Mouse (Mus musculus) ES-E14 (cell line): ENCODE data around the gene Best1. TPM values are rescaled to one million over a fixed set of nuclear protein-coding genes. Genes with fewer than 3 reads are reported as not detected.

Source experiments
- DNase-seq: peaks from one replicate; pipeline ENCODE4 v3.0.0-alpha.2; 2013; ENCODE audit warnings: low read depth, low spot score
- H3K27ac ChIP-seq: 2 replicates; pipeline ENCODE4 v1.5.1; 2012; ENCODE audit warnings: low read depth, mild to moderate bottlenecking, low read length, moderate library complexity, mixed read lengths; ENCODE audit not compliant: poor library complexity, insufficient read depth, severe bottlenecking
- H3K36me3 ChIP-seq: 2 replicates; pipeline ENCODE4 v1.6.1; 2012; ENCODE audit warnings: mild to moderate bottlenecking, low read length, moderate library complexity, mixed read lengths; ENCODE audit not compliant: control insufficient read depth, poor library complexity, insufficient read depth, severe bottlenecking
- H3K4me1 ChIP-seq, 2 experiments: fragments of 150-350 bp in 1 of 2; sonication (generic) in 1 of 2; 2 replicates each; pipeline ENCODE4 v1.6.1; 2012; ENCODE audit warnings: low read length in 2 of 2, mild to moderate bottlenecking in 1 of 2, mixed read lengths in 1 of 2; ENCODE audit not compliant: control insufficient read depth in 2 of 2, insufficient read depth in 2 of 2, poor library complexity in 1 of 2
- H3K4me3 ChIP-seq, 2 experiments: fragments of 150-350 bp in 1 of 2; sonication (generic) in 1 of 2; 2 replicates each; pipeline ENCODE4 v1.5.1; 2012; ENCODE audit warnings: low read length in 2 of 2, low read depth in 1 of 2, mild to moderate bottlenecking in 1 of 2, mixed read lengths in 1 of 2; ENCODE audit not compliant: insufficient read depth in 1 of 2, poor library complexity in 1 of 2, severe bottlenecking in 1 of 2
- H3K9ac ChIP-seq: 2 replicates; pipeline ENCODE4 v1.6.1; 2012; ENCODE audit warnings: low read depth, mild to moderate bottlenecking, low read length, mixed read lengths; ENCODE audit not compliant: poor library complexity, insufficient read depth, severe bottlenecking
- H3K9me3 ChIP-seq: fragments of 150-350 bp; sonication (generic); 2 replicates; pipeline ENCODE4 v1.6.1; 2012; ENCODE audit warnings: low read depth, mild to moderate bottlenecking, low read length; ENCODE audit not compliant: control insufficient read depth, insufficient read depth
- CHD2 ChIP-seq: IDR thresholded peaks from 2 replicates; pipeline ENCODE4 v1.6.1; 2014; ENCODE audit warnings: mild to moderate bottlenecking, low read depth, low read length, inconsistent platforms
- HCFC1 ChIP-seq: IDR thresholded peaks from 2 replicates; pipeline ENCODE4 v1.6.1; 2012; ENCODE audit warnings: low read length, inconsistent platforms, borderline replicate concordance; ENCODE audit not compliant: insufficient read depth
- MAFK ChIP-seq: IDR thresholded peaks from 2 replicates; pipeline ENCODE4 v1.6.1; 2014; ENCODE audit warnings: mild to moderate bottlenecking, low read depth, low read length, inconsistent platforms; ENCODE audit not compliant: insufficient read depth
- ZC3H11A ChIP-seq: IDR thresholded peaks from 2 replicates; pipeline ENCODE4 v1.6.1; 2012; ENCODE audit warnings: low read depth, mild to moderate bottlenecking, inconsistent platforms, low read length, borderline replicate concordance
- ZNF384 ChIP-seq: IDR thresholded peaks from 2 replicates; pipeline ENCODE4 v1.6.1; 2012; ENCODE audit warnings: low read depth, low read length, inconsistent platforms
- in situ Hi-C, 2 experiments: fragments of 600-800 bp; cut with MboI; formaldehyde crosslinking; loops; one replicate each; pipeline ENCODE4 v1.15.1; 2025; ENCODE audit warnings: low sequenced_read_pairs in 2 of 2, inconsistent platforms in 1 of 2; ENCODE audit not compliant: unreplicated experiment in 2 of 2
- total RNA-seq: library from RNA; depleted of rRNA; stranded (reverse); fragments of 300-350 nt; gene quantifications from 2 replicates; pipeline ENCODE4 v1.2.3, GENCODE M21; 2012

The Best1 gene
- total RNA-seq, 1 experiment = 0.62 TPM

- no peaks in the 10 kb centered on the region for H3K36me3 ChIP-seq
- H3K27ac ChIP-seq = no peak overlapping the region
- no peak for TF ChIP-seq MAFK
- no peak for TF ChIP-seq ZC3H11A
- TF ChIP-seq CHD2 = no peak
- TF ChIP-seq HCFC1 = no peak
- no peak for TF ChIP-seq ZNF384
- DNase-seq = no peak
- H3K4me1 ChIP-seq = peaks cover 2 to 9% of the 10 kb centered on the region in 2 experiments; a peak in 3 of 4 replicates
- no peaks in the 10 kb centered on the region for H3K9me3 ChIP-seq
- H3K9ac ChIP-seq = no peak overlapping the region
- in situ Hi-C loops = no loop called here
- no peak overlapping the region for H3K4me3 ChIP-seq
Measured at GRCm38 (mm10) chr19:10021981-10022380, 20.5 kb upstream of the Best1 start.

- Histone ChIP-seq H3K9me3 (no peaks in the 10 kb centered on the region), H3K27ac (no peak overlapping the region), H3K36me3 (no peaks in the 10 kb centered on the region), H3K9ac (no peak overlapping the region), H3K4me1 (peaks cover 2 to 12% of the 10 kb centered on the region in 2 experiments; a peak in 3 of 4 replicates), H3K4me3 (peak overlapping the region in 1 of 2 experiments; percentile 64; a peak in 1 of 4 replicates)
- TF ChIP-seq HCFC1 (no peak), ZNF384 (no peak), MAFK (no peak), CHD2 (no peak), ZC3H11A (no peak)
- no peak for DNase-seq
- in situ Hi-C loops = no loop called here
Measured at GRCm38 (mm10) chr19:10019214-10019760, 17.9 kb upstream of the Best1 start.

- Histone ChIP-seq H3K9me3 (no peaks in the 10 kb centered on the region), H3K4me3 (peak overlapping the region; percentile 64 to 71), H3K36me3 (no peaks in the 10 kb centered on the region), H3K9ac (peak overlapping the region; percentile 50), H3K27ac (no peak overlapping the region), H3K4me1 (peaks cover 5 to 17% of the 10 kb centered on the region in 2 experiments; a peak in 3 of 4 replicates)
- no peak for TF ChIP-seq ZC3H11A
- no peak for DNase-seq
- in situ Hi-C loops = no loop called here
Measured at GRCm38 (mm10) chr19:10018527-10018818, 17.0 kb upstream of the Best1 start.

- H3K4me1 ChIP-seq = peaks cover 5 to 22% of the 10 kb centered on the region in 2 experiments; a peak in 3 of 4 replicates
- H3K4me3 ChIP-seq = peak overlapping the region; percentile 64 to 71
- H3K9me3 ChIP-seq = no peaks in the 10 kb centered on the region
- H3K9ac ChIP-seq = peak overlapping the region; percentile 50
- TF ChIP-seq HCFC1 = no peak
- TF ChIP-seq ZNF384 = no peak
- no peak for TF ChIP-seq MAFK
- TF ChIP-seq CHD2 = no peak
- no peak for TF ChIP-seq ZC3H11A
- H3K27ac ChIP-seq = no peak overlapping the region
- H3K36me3 ChIP-seq = no peaks in the 10 kb centered on the region
- in situ Hi-C loops = no loop called here
- no peak for DNase-seq
Measured at GRCm38 (mm10) chr19:10017637-10018526, 16.4 kb upstream of the Best1 start.
